Mouse (Mus musculus) right cerebral cortex, postnatal 4 days (tissue): ENCODE results near the gene Lipt2.

Experiments
- DNase-seq: peaks from one replicate; pipeline ENCODE4 v3.0.0-alpha.2; 2022

Gene Lipt2

GRCm38 (mm10) chr7:100159105-100159841, at the start of gene Lipt2:
Lipt2 (plus strand) TSS chr7:100159277.
- peak; percentile 80 for DNase-seq

- DNase-seq, result no peak
These were observed 47.6 kb upstream of the Lipt2 start for GRCm38 (mm10) chr7:100111506-100111905.

GRCm38 (mm10) chr7:100113821-100114220, 45.3 kb upstream of the Lipt2 start:
- no peak for DNase-seq

GRCm38 (mm10) chr7:100114279-100114678, 44.8 kb upstream of the Lipt2 start:
- DNase-seq, result no peak

GRCm38 (mm10) chr7:100120791-100121261, 38.3 kb upstream of the Lipt2 start:
- DNase-seq, result peak; percentile 63

GRCm38 (mm10) chr7:100121376-100121789, 37.7 kb upstream of the Lipt2 start, which contains the start of gene Pold3:
Pold3 (minus strand) TSS chr7:100121565.
- DNase-seq, result peak; percentile 99

- DNase-seq, result peak; percentile 18
These were observed 35.6 kb upstream of the Lipt2 start for GRCm38 (mm10) chr7:100123486-100123885.

- DNase-seq, result peak; percentile 20
These were observed 34.9 kb upstream of the Lipt2 start for GRCm38 (mm10) chr7:100124211-100124610.

GRCm38 (mm10) chr7:100125166-100125565, 33.9 kb upstream of the Lipt2 start:
- no peak for DNase-seq

GRCm38 (mm10) chr7:100126514-100126913, 32.6 kb upstream of the Lipt2 start:
- no peak for DNase-seq

GRCm38 (mm10) chr7:100128262-100129041, 30.6 kb upstream of the Lipt2 start:
- DNase-seq, result no peak

- no peak for DNase-seq
These were observed 28.5 kb upstream of the Lipt2 start for GRCm38 (mm10) chr7:100130592-100130991.

- no peak for DNase-seq
These were observed 26.7 kb upstream of the Lipt2 start for GRCm38 (mm10) chr7:100132379-100132778.

- no peak for DNase-seq
These were observed 22.0 kb upstream of the Lipt2 start for GRCm38 (mm10) chr7:100137038-100137437.

GRCm38 (mm10) chr7:100138075-100138474, 21.0 kb upstream of the Lipt2 start:
- no peak for DNase-seq

GRCm38 (mm10) chr7:100140591-100140990, 18.5 kb upstream of the Lipt2 start:
- no peak for DNase-seq

- DNase-seq, result no peak
These were observed 10.5 kb upstream of the Lipt2 start for GRCm38 (mm10) chr7:100148586-100148985.

GRCm38 (mm10) chr7:100150086-100150485, 9.0 kb upstream of the Lipt2 start:
- DNase-seq, result no peak

- DNase-seq, result no peak
These were observed 8.5 kb upstream of the Lipt2 start for GRCm38 (mm10) chr7:100150626-100151025.

- DNase-seq, result no peak
These were observed 1.4 kb upstream of the Lipt2 start for GRCm38 (mm10) chr7:100157669-100158068.

GRCm38 (mm10) chr7:100160006-100160405, 929 bp downstream of the Lipt2 start:
- DNase-seq, result peak; percentile 6

GRCm38 (mm10) chr7:100163506-100163905, 4.4 kb downstream of the Lipt2 start:
- DNase-seq, result no peak

GRCm38 (mm10) chr7:100168654-100169053, 9.6 kb downstream of the Lipt2 start:
- DNase-seq, result no peak

GRCm38 (mm10) chr7:100170756-100171155, 11.7 kb downstream of the Lipt2 start:
- DNase-seq, result no peak
